Mouse (Mus musculus): Measurements from ENCODE around the gene Fbxw9. TPM values are rescaled to one million over a fixed set of nuclear protein-coding genes. Genes with fewer than 3 reads are reported as not detected.

Gene Fbxw9
- polyA plus RNA-seq, 1 experiment from 2014 or later, result 29.0 TPM

DNA sequence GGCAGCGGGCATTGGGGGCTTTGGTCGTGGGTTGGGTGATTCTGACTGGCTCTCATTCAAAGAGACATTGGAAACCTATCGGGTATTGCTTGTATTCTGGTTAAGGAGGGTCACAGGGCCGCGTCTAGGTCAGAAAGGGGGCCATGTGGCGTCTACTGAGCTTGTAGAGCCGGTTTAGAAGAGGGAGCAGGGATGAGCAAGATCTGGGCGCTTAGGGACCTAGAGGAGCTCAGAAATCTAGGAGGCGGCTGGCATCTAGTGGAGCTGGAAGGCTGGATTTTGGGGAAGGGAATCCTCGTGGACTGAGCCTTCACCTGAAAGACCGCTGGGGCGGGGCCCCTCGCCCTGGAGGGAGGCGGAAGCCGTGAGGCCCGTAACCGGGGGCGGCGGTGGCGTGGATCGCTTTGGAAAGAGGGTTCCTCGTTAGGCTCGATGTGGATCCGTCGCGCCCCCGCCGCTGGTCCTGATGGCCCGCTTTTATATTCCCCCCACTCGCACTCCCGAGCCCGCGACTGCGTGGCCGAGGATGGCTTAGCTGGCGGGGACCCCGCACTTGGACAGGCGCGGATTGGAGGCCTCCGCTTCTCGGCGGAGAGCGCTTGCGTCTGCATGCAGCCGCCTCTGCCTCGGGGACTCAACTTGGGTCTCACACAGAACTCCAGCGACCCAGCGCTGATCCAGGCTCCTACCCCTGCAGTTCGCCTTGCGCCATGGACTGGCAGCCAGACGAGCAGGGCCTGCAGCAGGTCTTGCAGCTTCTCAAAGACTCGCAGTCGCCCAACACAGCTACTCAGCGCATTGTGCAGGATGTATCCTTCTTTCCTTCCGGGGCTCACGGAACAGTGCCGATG lies 21.9 kb upstream of the Fbxw9 start:
- under 1% methylated on average over 51 of the region's 57 CpGs for WGBS
- Histone ChIP-seq H3K36me3 (peaks cover 21% of the 10 kb centered on the region), H3K27me3 (replicated peaks) (no peaks in the 10 kb centered on the region), H3K4me1 (peaks cover 23% of the 10 kb centered on the region), H3K4me2 (peak overlapping the region; percentile 79), H3K27ac (peak overlapping the region; percentile 100), H3K4me3 (replicated peaks) (peak overlapping the region; percentile 77), H3K9me3 (no peaks in the 10 kb centered on the region), H3K9ac (peak overlapping the region; percentile 87)
- ATAC-seq (ENCODE audit: insufficient read depth, low FRiP score, low read depth), result peak; percentile 9; the same call in 1 of the 2 replicates

DNA sequence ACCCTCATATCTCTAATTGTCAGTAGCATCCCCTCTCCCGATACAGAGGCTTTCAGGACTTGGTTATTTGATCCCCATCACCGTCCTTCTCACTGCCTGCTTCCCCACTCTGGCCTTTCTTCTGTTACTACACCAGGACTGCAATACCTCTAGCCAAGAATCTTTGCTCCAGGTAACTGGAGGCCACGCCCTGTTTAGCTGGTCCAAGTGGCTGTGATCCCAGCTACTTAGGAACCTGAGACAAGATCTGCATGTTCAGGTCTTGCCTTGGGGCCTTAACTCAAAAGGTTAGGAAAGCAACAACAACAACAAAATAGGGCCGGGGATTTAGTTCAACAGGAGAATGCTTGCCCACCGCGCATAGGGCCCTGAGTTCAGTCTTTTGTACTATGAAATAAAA lies 16.2 kb upstream of the Fbxw9 start:
- H3K9ac ChIP-seq, result no peak overlapping the region
- H3K27me3 ChIP-seq (replicated peaks), result no peaks in the 10 kb centered on the region
- H3K4me2 ChIP-seq, result no peak overlapping the region
- peaks cover 13% of the 10 kb centered on the region; the same call in 1 of the 2 replicates for H3K4me1 ChIP-seq
- no peaks in the 10 kb centered on the region for H3K9me3 ChIP-seq
- no peak overlapping the region for H3K4me3 ChIP-seq (replicated peaks)
- no peak for ATAC-seq (ENCODE audit: insufficient read depth, low FRiP score, low read depth)
- 88% methylated on average over 6 of the region's 6 CpGs for WGBS
- H3K36me3 ChIP-seq, result peaks cover 75% of the 10 kb centered on the region
- no peak overlapping the region for H3K27ac ChIP-seq

DNA sequence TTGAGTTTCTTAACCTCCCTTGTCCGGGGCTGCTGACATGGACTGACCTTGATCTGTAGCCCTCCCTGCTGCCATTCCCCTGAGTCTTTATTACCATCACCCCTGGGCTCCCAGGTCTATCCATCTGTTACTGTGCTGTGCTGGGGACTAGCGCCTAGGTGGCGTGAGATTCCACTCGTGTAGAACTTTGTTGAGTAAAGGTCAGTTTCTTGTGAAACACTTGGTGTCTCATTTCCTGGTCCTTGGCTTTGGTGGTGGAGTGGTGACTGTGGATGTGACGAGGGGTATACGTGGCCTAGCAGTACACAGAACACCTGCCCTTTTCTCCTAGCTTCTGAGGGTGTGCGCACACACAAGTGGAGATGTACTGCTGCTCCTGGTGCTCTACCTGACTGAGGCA lies 2.5 kb upstream of the Fbxw9 start:
- ATAC-seq (ENCODE audit: insufficient read depth, low FRiP score, low read depth), result no peak
- Histone ChIP-seq H3K27ac (no peak overlapping the region), H3K36me3 (peaks cover 40% of the 10 kb centered on the region), H3K4me1 (peaks cover 9% of the 10 kb centered on the region; the same call in 1 of the 2 replicates), H3K9me3 (no peaks in the 10 kb centered on the region), H3K4me2 (no peak overlapping the region), H3K4me3 (replicated peaks) (no peak overlapping the region), H3K9ac (no peak overlapping the region), H3K27me3 (replicated peaks) (no peaks in the 10 kb centered on the region)
- 81% methylated on average over 7 of the region's 7 CpGs for WGBS

DNA sequence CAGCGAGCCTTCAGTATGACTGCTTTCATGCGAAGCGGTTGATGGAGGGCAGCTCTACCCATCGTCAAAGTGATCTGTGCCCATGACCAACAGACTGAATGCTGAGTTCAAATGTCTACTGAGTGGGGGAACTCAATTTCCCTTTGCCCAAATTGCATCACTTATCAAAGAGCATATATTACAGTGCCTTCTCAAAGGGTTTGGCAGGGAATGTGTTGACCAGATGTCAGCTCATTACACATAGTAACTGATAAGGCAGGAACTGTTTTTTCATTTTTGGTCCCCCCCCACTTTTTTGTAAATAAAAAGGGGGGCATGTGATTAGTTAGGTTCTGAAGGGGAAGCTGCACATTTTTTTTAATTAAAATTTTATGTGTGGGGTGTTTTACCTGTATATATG lies 2.7 kb downstream of the Fbxw9 start:
- WGBS, result 95% methylated on average over 4 of the region's 4 CpGs
- H3K27me3 ChIP-seq (replicated peaks), result no peaks in the 10 kb centered on the region
- H3K4me2 ChIP-seq, result no peak overlapping the region
- H3K4me1 ChIP-seq, result peaks cover 9% of the 10 kb centered on the region; the same call in 1 of the 2 replicates
- no peak for ATAC-seq (ENCODE audit: insufficient read depth, low FRiP score, low read depth)
- H3K4me3 ChIP-seq (replicated peaks), result no peak overlapping the region
- H3K36me3 ChIP-seq, result no peaks in the 10 kb centered on the region
- H3K9me3 ChIP-seq, result no peaks in the 10 kb centered on the region
- H3K27ac ChIP-seq, result no peak overlapping the region
- H3K9ac ChIP-seq, result no peak overlapping the region

DNA sequence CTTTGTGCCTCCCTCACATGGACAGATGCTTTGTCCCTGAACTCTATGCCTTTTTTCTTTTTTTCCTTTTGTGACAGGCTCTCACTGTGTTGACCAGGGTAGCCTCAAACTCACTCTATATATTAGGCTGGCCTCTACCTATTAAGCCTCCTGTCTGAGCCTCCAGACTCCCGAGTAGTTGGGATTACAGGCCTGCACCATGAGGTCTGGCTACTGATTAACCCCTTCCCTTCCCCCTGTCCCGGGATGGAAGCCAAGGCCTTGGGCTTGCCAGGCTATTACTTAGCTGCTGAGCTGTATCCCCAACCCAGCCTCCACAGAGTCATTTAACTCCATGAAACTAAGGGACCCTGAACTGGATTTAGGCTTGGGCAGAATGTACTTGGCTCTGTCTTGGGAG lies 5.4 kb downstream of the Fbxw9 start:
- H3K4me3 ChIP-seq (replicated peaks), result no peak overlapping the region
- H3K9me3 ChIP-seq, result no peaks in the 10 kb centered on the region
- peaks cover 9% of the 10 kb centered on the region; the same call in 1 of the 2 replicates for H3K4me1 ChIP-seq
- H3K9ac ChIP-seq, result no peak overlapping the region
- H3K36me3 ChIP-seq, result no peaks in the 10 kb centered on the region
- H3K4me2 ChIP-seq, result no peak overlapping the region
- no peaks in the 10 kb centered on the region for H3K27me3 ChIP-seq (replicated peaks)
- WGBS, result 23% methylated on average over 2 of the region's 2 CpGs
- H3K27ac ChIP-seq, result no peak overlapping the region
- peak; percentile 25; the same call in 1 of the 2 replicates for ATAC-seq (ENCODE audit: insufficient read depth, low FRiP score, low read depth)

DNA sequence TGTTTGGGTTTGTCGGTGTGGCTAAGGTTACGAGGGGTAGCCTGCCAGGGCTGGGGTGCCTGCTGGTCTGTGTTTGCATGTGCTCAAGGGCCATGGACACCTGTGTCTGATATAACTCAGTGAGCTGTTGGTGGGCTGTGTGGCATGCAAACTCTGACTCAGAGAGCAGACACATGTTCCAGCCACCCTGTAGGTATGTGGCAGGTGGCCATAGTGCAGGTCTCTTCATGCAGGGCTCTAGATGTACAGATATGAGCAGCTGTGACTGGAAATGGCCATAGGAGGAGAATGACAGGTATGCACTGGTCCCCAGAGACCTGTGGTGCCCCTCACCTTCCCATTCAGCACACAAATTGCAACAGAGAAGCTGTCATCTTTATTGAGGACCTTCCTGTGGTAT lies 7.3 kb downstream of the Fbxw9 start:
- 92% methylated on average over 2 of the region's 2 CpGs for WGBS

DNA sequence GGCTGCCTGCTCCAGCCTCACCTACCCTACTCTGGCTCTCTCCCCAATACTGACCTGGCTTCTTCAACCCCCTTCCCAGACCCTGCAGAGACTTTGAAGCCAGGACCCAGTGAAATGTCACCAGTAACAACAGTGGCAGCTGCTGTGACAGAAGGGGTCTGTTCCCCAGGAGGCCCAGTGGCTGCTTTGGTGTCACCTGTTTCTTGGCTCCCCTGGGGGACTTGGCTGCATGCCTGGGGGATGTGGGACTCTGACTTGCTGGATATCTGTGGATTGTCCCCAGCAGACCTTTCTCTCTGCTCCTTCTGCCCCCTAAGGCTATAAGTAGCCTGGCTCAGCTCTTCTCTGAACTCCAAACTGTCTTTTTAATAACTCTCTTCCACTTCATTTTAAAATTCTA lies 8.1 kb downstream of the Fbxw9 start, which contains the start of gene Gm5741:
TSS of gene Gm5741 (minus strand) at position 1 of the 400 bp plus-strand sequence.
- Histone ChIP-seq H3K4me3 (replicated peaks) (no peak within 1 kb of the TSS), H3K4me1 (peaks cover 11% of the 10 kb centered on the region; the same call in 1 of the 2 replicates), H3K4me2 (no peak within 1 kb of the TSS), H3K36me3 (no peaks in the 10 kb centered on the region), H3K27me3 (replicated peaks) (no peaks in the 10 kb centered on the region), H3K9me3 (no peaks in the 10 kb centered on the region), H3K27ac (no peak within 1 kb of the TSS), H3K9ac (no peak within 1 kb of the TSS)
- ATAC-seq (ENCODE audit: insufficient read depth, low FRiP score, low read depth), result no peak

More for the DNA sequence above, 7.3 kb downstream of the Fbxw9 start:
- no peak overlapping the region for H3K4me3 ChIP-seq (replicated peaks)
- peaks cover 5% of the 10 kb centered on the region; the same call in 1 of the 2 replicates for H3K4me1 ChIP-seq
- no peak overlapping the region for H3K9ac ChIP-seq
- H3K9me3 ChIP-seq, result no peaks in the 10 kb centered on the region
- H3K4me2 ChIP-seq, result no peak overlapping the region
- H3K27me3 ChIP-seq (replicated peaks), result no peaks in the 10 kb centered on the region
- ATAC-seq (ENCODE audit: insufficient read depth, low FRiP score, low read depth), result no peak
- no peak overlapping the region for H3K27ac ChIP-seq
- no peaks in the 10 kb centered on the region for H3K36me3 ChIP-seq

DNA sequence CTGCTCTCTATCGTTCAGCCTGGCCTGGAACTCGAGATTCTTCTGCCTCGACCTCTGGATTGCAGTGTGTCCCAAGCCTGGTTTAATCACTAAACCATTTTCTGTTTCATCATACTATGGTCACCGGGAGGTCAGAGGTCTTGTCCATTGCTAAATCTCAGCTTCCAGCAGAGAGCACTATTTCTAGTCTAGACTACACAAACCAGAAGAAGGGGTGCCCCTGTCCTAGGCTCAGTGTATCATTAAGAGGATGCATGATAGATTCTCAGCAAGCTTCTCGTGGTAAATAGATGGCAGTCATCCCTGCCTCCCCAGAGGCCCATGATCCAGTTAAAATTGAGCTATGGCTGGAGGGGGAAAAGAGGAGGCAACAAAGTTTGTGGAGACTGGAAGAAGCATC lies 11.2 kb downstream of the Fbxw9 start:
- Histone ChIP-seq H3K27me3 (replicated peaks) (no peaks in the 10 kb centered on the region), H3K27ac (peak overlapping the region; percentile 99; the same call in 1 of the 2 replicates), H3K36me3 (peaks cover 29% of the 10 kb centered on the region), H3K9me3 (no peaks in the 10 kb centered on the region), H3K9ac (no peak overlapping the region), H3K4me1 (peaks cover 14% of the 10 kb centered on the region; the same call in 1 of the 2 replicates), H3K4me3 (replicated peaks) (peak overlapping the region; percentile 98), H3K4me2 (peak overlapping the region; percentile 88)
- no peak for ATAC-seq (ENCODE audit: insufficient read depth, low FRiP score, low read depth)
- WGBS, result 81% methylated on average over 5 of the region's 5 CpGs

DNA sequence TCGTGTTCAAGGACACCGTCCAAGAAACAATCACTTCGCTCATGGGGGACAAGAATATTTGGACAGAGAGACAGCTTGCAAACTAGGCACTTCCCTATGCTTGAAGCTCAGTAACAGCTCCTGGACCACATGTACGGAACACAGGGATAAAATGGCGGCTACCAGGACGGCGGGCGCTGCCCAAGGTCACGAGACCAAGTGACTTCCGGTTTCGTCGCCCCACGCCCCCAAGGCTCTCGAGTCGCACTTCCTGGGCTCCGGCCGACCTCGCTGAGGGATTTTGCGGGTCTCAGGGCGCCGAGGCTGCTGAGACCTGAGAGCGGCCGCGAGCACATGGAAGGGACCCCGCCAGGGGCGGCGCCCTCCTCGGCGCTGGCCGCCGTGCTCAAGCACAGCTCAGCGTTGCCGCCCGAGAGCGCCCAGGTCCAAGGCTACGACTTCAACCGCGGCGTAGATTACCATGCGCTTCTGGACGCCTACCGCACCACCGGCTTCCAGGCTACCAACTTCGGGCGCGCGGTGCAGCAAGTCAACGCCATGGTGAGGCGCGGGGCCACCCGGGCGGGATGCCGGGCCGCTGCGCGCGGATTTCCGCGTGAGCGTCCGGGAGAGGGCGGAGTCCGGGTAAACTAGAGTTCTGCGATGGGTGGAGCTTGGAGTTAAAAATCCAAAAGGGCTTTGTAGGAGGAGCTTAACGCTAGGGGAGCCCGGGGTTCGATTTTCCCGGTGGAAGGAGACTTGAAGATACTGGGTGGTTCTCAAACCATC lies 11.8 kb downstream of the Fbxw9 start, which contains the start of gene Dhps:
TSS of gene Dhps (plus strand) at position 244 of the 768 bp plus-strand sequence.
- Histone ChIP-seq H3K4me1 (peaks cover 14% of the 10 kb centered on the region; the same call in 1 of the 2 replicates), H3K27ac (peak within 1 kb of the TSS; percentile 99), H3K27me3 (replicated peaks) (no peaks in the 10 kb centered on the region), H3K9ac (peak within 1 kb of the TSS; percentile 89), H3K4me3 (replicated peaks) (peak within 1 kb of the TSS; percentile 98), H3K4me2 (peak within 1 kb of the TSS; percentile 88), H3K9me3 (no peaks in the 10 kb centered on the region), H3K36me3 (peaks cover 34% of the 10 kb centered on the region)
- ATAC-seq (ENCODE audit: insufficient read depth, low FRiP score, low read depth), result peak; percentile 89
- under 1% methylated on average over 68 of the region's 68 CpGs for WGBS

DNA sequence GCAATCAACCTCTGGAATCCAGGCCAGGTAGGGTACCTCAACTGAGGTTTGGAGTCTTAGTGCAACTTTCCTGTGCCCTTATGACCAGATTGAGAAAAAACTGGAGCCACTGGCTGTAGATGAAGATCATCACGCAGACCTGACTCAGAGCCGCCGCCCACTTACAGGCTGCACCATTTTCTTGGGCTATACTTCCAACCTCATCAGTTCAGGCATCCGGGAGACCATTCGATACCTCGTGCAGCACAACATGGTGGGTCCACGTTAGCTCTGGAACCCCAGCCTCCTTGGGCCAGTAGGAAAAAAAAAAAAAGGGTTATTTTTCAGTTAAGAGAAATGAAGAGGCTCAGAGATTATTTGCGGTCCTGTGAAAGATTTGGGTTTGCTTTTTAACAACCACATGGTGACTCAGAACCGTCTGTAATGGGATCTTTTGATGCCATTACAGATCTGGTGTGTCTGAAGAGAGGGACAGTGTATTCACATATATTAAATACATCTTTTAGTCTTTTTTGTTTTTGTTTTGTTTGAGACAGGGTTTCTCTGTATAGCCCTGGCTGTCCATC lies 12.6 kb downstream of the Fbxw9 start:
- Histone ChIP-seq H3K4me1 (peaks cover 14% of the 10 kb centered on the region; the same call in 1 of the 2 replicates), H3K9ac (peak overlapping the region; percentile 89; the same call in 1 of the 2 replicates), H3K27ac (peak overlapping the region; percentile 99), H3K4me2 (peak overlapping the region; percentile 88), H3K36me3 (peaks cover 35% of the 10 kb centered on the region), H3K4me3 (replicated peaks) (peak overlapping the region; percentile 98), H3K27me3 (replicated peaks) (no peaks in the 10 kb centered on the region), H3K9me3 (no peaks in the 10 kb centered on the region)
- no peak for ATAC-seq (ENCODE audit: insufficient read depth, low FRiP score, low read depth)
- WGBS, result 35% methylated on average over 9 of the region's 9 CpGs

DNA sequence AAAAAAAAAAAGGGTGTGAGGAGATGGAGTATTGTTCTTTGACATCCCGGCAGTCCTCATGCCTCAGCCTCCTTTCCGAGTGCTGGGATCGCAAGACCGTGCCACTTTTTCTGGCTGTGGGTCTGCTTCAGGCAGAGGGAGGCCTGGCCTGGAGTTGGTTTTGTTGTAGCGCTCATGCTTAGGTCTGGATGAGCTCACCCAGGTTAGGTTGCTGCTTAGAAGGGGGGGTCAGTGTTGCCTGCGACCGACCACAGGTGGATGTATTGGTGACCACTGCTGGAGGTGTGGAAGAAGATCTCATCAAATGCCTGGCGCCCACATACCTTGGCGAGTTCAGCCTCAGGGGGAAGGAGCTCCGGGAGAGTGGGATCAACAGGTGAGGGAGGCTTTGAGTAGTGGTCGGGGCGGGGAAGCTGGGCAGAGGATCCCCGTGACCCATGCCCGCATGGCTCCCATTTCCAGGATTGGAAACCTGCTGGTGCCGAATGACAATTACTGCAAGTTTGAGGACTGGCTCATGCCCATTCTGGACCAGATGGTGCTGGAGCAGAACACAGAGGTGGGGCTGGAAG lies 13.3 kb downstream of the Fbxw9 start:
- Histone ChIP-seq H3K9me3 (no peaks in the 10 kb centered on the region), H3K4me2 (no peak overlapping the region), H3K27me3 (replicated peaks) (no peaks in the 10 kb centered on the region), H3K4me1 (peaks cover 14% of the 10 kb centered on the region; the same call in 1 of the 2 replicates), H3K4me3 (replicated peaks) (no peak overlapping the region), H3K27ac (no peak overlapping the region), H3K36me3 (peaks cover 35% of the 10 kb centered on the region), H3K9ac (no peak overlapping the region)
- no peak for ATAC-seq (ENCODE audit: insufficient read depth, low FRiP score, low read depth)
- WGBS, result 90% methylated on average over 15 of the region's 15 CpGs
